Mouse (Mus musculus) liver (tissue): ENCODE results near the gene Bub1b.

Experiments
- DNase-seq: peaks from one replicate; pipeline ENCODE4 v3.0.0-alpha.2; 2020; ENCODE audit warnings: mixed read lengths

The Bub1b gene

DNA sequence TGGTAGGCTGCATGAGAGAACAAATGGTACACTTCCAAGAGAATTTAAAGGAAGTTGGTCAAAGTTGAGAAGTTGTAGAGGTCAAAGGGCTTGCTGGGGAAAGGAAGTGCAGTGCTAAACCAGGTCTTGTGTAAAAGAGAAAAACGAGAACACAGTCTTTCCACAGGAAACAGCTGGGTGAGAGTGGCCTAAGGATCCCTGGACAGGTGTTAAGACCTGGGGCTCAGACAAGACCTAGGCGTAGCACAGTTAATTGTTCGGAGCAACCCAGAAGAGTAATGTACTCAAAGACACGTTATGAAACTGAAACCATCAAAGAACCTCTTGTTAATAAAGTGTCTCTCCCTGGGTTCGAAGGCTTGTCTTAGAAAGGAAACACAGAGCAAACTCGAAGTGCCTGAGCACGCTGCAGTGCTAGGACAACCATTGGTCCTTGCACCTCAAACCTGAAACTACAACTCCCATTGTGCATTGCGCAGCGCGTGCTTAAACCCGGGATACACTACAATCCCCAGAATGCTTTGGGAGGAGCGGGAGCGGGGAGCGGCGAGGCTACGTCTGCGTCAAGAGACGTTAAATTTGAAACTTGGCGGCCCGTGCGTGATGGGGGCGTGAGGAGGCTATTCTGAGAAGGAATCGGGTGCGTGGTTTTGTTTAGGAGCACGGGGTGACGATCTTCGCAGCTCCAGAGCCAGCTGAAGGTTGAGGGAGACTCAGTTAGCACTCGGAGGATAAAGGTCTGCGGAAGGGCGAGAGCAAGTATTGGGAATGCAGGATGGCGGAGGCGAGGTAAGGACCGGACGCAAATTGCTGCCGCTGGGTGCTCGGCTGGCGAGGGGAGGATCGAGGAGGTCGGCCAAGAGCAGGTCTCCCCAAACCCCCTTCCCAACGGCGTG, at the start of gene Bub1b:
Gene Bub1b (plus strand): TSS at position 539 of the 896 bp plus-strand sequence.
- peak; percentile 92 for DNase-seq

DNA sequence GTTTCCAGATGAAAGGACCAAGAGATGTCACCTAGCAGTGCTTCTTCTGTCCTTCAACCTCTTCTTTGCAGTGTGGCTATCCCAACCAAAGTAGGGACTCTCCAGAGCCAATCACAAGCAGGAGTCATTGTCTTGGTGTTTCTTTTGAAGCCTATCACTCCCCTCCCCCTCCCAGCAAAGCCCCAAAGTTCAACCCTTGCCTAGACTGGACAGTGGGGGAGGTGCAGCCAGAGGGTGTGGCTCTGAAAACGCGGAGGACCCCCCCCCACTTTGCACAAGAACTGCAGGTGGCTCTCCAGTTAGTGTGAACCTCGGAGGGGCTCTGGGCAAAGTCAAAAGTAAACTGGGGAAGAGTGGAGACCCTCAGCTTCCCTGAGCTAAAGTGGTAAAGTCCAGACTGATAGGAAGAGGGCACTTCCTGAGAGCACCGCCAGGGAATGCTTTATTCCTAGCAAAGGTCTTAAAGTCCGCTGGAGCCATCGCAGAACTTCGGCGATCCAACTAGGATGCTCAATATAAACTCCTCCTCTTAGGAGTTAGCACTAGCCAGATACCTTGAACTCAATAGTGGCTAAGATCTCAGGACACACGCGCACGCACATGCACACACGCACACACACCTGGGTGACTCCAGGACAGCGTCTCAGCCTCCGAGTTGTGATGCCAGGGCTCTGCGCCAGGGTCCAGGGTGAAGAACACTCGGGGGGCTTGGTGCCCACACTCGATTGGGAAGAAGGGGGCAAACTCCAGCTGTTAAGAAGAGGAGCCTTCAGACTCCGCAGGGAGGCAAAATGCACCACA, 49.4 kb upstream of the Bub1b start:
- no peak for DNase-seq

DNA sequence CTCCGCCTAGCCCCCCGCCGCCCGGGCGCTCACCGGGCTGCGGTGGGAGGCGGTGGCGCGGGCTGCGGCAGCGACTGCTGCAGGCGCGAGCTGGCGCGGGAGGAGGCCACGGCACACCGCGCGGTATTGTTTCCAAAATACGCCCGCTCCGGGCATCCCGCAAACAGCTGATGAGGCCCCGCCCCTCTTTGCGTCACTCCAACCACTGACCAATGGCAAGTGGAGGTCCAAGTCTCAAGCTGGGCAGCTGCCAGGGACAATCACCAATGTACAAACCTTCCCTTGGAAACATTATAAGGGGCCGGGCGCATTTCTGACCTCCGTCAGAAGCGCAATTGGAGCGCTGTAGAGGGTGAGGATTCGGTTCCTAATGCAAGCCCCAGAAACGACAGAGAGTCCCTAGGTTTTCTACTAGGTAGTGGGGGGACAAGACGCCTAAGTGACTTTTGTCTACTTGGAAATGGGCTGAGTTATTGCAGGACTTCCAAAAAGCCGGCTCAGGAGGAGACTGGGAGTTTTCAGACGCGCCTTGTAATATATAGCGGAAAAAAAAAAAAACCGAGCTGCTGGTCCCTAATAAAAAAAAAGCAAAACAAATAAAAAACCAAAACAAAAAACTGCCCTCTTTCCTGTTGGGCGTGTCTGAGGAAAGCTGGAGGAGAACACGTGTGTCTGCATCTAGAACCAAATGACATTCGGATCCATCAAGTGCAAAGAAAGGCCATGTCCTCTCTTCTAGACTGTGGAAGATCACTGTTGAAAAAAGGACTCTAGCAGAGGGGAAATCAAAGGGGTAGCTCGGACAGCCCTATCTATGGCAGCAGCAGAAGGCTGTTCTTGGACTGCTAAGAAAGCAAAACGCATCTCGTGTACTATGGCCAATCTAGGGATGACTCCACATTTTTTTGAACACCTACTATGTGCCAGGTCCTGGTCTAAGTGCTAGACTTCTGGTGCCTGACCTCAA, 48.2 kb upstream of the Bub1b start, which contains the start of gene Bmf:
Gene Bmf (minus strand): TSS at position 181 of the 967 bp plus-strand sequence.
- peak; percentile 90 for DNase-seq

DNA sequence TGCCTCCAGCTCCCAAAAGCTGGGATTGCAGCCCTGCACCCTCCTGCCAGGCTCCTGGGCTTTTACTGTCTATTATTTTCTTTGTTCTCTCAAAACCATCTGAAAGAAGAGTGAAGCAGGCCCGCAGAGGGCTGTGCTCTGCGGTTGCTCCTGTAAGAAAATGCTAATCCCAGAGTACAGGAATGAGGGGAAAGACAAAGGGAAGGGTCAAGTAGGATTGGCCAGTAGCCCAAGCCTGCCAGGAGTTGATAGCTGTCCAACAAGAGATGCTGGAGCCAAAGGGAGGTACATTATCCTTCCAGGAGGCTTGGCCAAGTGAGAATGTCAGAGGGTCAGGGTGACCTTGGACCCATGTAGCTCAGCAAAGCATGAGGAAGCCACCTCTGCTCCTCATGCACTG, 46.4 kb upstream of the Bub1b start:
- no peak for DNase-seq

DNA sequence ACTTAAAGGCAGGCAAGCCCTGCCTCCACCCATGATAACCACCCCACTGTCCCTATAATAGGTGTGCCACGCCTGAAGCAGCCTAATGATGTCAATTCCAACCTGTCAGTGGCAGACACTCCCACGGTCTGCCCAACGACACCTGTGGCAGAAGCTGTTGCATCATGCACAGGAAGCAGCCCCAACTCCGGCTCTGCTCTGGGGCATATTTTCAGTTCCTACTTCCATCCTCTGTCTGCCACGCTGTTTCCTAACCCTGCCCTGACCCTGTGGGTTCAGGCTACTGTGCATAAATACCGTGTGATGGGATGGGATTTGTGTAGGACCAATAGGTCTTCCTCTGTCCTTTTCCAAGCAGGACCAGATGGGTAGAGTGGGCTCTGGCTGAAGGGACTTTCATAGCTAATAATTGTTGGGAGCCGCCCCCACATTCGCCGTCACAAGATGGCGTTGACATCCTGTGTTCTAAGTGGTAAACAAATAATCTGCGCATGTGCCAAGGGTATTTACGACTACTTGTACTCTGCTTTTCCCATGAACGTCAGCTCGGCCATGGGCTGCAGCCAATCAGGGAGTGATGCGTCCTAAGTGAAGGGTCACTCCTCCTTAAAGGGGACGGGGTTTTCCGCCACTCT, 43.5 kb upstream of the Bub1b start:
- DNase-seq, result peak; percentile 44

DNA sequence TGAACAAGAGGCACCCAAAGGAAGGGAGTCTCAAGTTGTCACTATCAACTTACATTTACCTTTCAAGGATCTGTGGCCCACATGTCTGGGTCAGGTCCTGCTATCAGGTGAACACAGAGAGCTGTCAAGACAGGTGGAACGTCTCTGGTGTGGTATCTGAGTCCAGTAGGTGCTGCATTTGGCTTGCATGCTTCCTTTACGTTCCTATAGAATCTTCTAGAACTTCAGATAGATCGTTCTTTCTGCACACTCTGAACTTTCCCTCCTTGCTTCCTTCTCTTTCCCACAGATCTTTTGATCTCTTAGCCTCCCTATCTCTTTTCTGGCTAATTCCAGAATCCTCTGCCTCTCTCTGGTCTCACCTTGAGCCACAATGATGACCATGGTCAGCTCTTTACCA, 39.6 kb upstream of the Bub1b start:
- DNase-seq, result no peak

DNA sequence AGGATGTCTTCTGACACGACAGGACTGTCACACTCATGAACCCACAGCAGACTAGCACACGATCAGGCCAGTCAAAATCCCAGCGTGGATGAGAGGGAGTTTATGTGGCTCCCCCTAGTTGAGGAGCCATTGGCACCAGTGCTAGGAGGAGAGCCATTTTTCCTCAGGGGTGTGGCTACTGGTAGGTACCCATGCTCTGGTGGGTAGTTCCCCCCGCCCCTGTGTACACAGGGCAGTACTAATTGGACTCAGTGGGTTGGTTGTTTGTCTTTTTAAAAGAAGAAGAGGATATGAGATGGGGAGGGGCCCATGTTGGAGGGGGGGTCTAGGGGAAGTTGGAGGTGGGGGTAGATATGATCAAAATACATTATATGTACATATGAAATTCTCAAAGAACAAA, 36.0 kb upstream of the Bub1b start:
- no peak for DNase-seq

DNA sequence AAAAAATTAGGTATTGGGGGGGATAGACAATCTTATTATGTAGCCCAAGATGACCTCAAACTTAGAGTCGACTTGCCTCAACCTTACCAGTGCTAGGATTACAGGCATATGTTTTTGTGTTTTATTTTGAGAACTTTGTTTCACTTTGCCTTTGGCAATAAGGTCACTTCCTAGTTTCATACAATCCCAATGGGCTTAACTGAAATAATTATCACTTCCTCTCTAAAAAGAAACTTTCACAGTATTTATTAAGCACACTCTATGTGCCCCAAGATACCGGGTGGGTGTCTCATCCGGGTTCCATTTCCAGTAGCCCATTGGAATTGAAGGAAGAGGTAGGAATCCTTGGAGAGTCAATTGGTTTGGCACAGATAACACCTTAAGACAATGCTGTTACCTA, 35.6 kb upstream of the Bub1b start:
- DNase-seq, result no peak

DNA sequence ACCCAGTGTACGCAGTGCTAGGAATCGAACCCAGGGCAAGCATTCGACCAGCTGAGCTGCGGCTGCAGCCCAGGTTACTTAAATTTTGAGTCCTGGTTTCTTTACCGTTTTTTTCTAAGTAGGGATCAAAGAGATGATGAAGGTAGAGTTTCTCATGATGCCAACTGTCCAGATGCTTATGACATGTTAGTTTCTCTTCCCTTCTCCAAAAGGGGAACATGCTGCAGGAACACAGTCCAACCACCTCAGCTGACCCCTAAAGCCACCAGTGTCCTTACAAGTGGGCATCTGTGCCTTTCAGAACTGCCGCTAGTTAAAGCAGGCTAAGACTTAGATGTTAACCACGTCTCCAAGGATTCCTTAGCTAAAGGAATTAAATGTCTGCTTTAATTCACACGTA, 30.8 kb upstream of the Bub1b start:
- no peak for DNase-seq

DNA sequence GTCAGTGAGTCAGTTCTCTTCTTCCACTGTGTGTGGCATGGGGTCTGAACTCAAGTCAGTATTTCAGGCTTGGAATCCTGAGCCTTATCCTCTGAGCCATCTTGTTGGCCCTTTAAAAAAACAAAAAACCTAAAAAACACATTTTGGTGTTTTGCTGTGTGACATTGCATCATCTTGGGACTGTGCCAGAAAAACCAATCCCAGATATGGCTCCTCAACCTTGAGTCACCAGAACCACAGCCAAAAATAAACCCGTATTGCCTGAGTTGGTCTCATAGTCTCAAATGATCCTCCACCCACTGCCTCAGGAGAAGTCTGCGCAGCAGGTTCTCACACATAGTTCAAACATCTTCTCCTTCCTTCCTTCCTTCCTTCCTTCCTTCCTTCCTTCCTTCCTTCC, 27.1 kb upstream of the Bub1b start:
- no peak for DNase-seq

DNA sequence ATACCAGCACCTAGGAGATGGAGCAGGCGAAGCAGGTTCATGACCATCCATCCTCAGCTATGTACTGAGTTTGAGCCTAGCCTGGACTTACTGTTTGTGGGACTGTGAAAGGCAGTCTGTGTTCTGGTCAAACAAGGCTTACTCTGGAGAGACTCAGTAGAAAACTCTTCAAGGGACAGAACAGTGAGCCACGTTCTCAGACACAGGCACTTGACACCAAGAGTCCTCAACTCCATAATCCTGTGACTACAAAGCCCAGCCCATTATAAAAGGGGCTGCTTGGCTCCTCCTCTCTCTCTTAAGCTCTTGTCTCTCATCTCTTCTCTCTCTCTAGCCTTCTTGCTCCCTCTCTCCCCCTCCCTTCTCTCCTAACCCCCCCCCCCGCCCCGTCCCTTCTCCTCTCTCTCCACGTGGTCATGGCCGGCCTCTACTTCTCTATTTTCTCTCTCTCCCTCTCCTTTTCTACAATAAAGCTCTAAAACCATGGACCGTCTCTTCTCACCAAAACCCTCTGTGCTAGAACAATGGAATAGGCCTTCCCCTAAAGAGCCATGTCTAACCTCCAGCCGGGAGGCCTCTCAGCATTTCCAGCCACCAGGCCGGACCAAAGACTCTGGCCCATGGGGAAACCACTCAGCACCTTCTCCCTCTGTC, 25.7 kb upstream of the Bub1b start:
- DNase-seq, result no peak

DNA sequence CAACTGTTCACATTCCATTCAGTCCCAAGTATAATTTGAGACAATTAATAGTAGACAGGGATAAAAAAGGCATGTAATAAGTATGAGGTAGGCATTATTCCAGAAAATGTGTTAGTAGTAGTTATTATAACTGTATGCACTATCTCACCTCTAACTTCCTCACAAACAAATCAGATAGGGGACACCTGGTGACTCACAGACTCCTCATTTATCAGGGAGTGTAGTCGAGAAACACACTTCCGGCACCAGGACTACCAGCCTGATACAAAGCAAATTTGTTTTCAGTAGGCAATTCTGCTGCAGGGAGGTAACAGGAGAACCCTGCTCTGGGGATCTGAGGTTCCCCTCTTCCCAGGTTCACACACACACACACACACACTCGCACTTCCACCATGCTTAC, 24.9 kb upstream of the Bub1b start:
- DNase-seq, result no peak

DNA sequence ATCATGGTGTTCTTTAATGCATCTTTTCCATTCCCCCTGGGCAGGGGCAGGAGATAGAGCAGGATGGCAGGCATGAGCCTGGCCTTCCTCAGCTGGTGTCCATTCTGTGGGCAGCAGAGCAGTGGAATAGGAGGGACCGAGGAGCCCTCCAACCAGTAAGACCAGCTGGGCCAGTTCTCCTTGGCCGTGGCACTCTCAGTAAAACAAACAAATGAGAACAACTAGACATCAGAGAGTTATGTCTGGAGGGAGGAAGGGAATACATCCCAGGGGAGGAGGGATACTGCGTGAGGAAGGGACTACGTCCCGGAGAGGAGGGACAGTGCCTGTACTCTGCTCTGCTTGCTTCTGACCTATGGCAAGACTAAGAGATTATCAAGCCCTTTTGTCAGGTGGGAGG, 12.0 kb upstream of the Bub1b start:
- no peak for DNase-seq

DNA sequence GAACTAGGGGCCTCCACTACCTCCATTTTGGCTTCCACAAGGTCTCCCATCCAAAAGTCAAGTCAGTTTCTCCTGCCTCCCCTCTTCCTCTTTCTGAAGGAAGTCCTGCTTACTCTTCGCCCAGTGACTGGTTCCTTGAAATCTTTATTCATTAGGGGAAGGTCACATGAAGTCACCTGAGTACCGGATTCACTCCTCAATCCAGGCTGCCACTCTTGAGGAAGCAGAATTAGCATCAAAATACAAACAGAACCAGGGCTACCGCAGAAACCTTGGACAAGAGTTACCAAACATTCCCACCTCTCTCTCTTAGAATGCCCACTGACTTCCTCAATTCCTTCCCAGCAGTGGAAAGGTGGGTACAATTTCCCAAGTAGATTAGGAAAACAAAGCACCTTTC, 10.3 kb upstream of the Bub1b start:
- no peak for DNase-seq

DNA sequence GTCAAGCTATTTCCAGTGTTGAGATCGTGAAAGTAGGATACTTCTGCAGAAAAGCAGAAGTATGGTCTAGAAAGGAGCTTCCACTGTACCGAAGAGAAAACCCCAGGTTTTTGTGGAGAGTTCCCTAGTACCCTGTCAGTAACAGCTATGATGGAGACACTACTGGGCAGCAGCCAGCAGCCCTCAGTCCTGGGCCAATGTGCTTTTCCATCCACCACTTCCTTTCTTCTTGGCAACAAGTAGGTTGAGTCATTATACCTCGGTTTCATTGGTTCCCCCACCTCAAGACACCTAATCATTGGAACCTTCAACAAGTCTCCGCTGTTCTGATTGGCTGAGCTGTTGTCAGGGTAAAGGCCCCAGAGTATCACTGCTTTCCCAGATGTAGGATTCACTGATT, 6.9 kb upstream of the Bub1b start:
- DNase-seq, result no peak

DNA sequence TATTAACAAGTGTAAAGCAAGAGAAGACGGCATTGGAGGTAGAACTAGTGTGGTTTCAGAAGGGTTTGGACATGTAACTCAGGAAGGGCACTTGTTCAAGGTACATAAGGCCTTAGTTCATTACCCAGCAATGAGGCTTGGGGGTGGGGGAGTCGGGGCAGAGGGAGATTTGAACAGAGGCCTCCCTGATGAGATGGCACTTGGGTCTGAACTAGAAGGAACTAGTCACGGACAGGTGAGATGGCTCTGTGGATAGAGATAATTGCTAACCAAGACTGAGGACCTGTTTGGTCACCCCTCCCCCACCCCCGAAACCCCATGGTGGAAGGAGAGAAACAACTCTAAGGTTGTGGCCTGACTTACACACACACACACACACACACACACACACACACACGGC, 1.1 kb downstream of the Bub1b start:
- DNase-seq, result peak; percentile 23

DNA sequence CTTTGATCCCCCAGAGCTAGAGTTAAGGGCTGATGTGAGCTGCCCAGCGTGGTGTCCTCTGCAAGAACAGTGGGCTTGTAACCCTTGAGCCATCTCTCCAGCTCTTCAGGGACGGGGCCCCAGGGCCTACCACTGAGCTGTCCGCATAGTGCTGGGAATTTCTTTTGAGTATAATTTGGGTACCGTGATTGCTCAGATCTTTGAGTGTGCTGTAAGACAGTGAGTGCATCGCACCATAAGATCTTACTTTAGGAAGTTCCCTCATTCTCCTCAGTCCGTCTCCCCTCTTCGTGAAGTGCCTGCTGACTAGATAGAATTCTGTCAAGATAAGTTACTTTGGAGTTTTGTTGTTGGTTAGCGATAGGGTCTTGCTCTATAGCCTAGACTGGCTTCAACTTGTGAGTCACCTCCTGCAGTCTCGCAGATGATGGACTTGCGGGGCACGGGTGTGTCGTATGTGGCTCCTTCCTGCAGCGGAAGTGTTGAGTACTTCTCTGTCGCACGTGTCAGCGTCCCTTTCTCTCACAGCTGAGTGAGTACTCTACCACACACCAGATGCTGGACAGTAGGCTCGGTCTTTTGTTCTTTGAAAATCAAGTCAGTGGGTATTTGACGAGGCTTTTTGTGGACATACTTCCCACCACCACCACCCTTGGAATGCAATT, 3.7 kb downstream of the Bub1b start:
- DNase-seq, result no peak

DNA sequence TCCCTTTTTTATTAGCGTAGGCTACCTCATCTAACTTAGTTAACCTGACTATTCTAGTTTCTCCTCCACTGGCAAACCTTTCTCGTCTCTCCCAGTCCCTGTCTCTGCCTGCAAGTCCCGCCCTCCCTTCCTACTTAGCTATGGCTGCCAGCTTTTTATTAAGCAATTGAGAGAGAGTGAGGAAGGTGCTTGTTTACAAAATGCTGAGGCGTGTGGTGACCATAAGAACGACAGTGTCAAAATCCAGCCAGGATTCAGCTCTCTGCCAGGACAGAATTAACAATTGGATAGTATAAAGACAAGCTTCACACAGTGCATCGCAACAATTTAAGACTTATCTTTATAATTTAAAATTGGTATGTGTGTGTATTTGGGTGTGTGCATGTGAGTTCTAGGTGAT, 6.1 kb downstream of the Bub1b start:
- no peak for DNase-seq

DNA sequence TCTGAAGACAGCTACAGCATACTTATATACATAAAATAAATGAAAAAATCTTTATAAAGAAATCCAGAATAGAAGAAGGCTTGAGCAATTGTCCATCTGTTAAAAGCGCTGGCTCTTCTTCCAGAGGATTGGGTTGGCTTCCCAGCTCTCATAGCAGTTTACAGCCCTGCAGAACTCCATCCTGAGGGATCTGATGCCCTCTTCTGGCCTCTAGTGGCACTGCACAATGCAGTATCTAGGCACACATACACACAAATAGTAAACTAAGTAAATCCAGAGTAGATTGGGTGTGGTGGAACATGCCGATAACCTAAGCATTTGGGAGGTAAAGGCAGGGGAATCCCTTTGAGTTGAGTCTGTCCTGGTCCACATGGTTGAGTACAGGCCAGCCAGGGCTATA, 8.0 kb downstream of the Bub1b start:
- peak; percentile 60 for DNase-seq

DNA sequence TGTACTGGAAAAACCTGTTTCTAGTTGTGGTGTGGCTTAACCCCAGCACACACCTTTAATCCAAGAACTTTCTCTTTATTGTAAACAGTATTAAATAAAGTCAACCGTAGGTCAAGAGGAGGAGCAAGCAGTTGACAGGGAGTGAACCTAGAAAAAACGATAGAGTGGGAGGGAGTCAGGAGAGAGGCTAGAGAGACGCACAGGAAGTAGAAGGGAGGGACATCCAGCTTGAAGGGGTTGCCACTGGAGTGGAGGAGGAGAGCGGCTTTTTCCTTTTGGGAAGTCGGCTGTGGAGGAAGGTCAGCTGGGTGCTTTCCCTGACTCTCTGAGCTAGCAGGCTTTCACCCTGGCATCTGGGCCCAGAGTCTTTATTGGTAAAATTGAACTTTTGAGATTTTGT, 9.0 kb downstream of the Bub1b start:
- no peak for DNase-seq

DNA sequence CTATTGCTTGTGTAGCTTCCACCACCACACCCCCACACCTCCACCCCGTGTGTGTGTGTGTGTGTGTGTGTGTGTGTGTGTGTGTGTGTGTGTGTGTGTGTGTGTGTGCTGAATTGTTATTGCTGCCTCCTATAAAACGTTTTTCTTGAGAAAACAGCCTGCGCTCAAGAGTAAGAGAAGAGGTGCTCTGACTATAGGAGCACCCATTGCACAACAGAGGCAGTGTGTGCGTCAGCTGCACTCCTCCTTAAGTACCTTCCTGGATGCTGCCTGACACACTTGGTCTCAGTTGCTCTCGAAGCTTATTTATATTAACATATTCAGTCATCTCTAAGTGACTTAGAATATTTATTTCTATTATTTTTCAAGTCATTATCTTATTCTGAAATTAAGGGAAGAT, 20.0 kb downstream of the Bub1b start:
- DNase-seq, result no peak
